Mouse (Mus musculus) G1E (cell line): Measurements from ENCODE around the gene Olfr533. TPM values are rescaled to one million over a fixed set of nuclear protein-coding genes. Genes with fewer than 3 reads are reported as not detected.
"Not testable (repeated sequence)": the region's sequence is repeated elsewhere in the genome, so short reads cannot be mapped to it uniquely, and the experiment has no call there.

Experiments used
- ATAC-seq: 2 replicates; pipeline ENCODE4 v1.8.0; 2016; ENCODE audit warnings: mild to moderate bottlenecking; ENCODE audit not compliant: insufficient number of reproducible peaks, poor library complexity, low FRiP score, severe bottlenecking; ENCODE audit errors: extremely low read depth
- DNase-seq: peaks from one replicate; pipeline ENCODE4 v3.0.0; 2012; ENCODE audit warnings: low spot score
- H3K27me3 ChIP-seq: 2 replicates; pipeline ENCODE4 v1.6.1; 2012; ENCODE audit warnings: mild to moderate bottlenecking, low read length, inconsistent platforms; ENCODE audit not compliant: insufficient read depth
- H3K36me3 ChIP-seq: replicated peaks from 2 replicates; pipeline ENCODE3; 2012; ENCODE audit warnings: mild to moderate bottlenecking, inconsistent platforms
- H3K4me1 ChIP-seq: 2 replicates; pipeline ENCODE4 v1.6.1; 2012; ENCODE audit warnings: low read depth, low read length, inconsistent platforms, mixed read lengths; ENCODE audit not compliant: insufficient read depth
- H3K4me3 ChIP-seq: 2 replicates; pipeline ENCODE4 v1.5.1; 2012; ENCODE audit warnings: low read depth, mild to moderate bottlenecking, inconsistent platforms, low read length, moderate library complexity, mixed read lengths
- H3K9me3 ChIP-seq: replicated peaks from 2 replicates; pipeline ENCODE4 v1.6.1; 2012; ENCODE audit warnings: inconsistent platforms
- CTCF ChIP-seq: IDR thresholded peaks from 2 replicates; pipeline ENCODE4 v1.5.1; 2012; ENCODE audit warnings: low read depth, low read length, inconsistent platforms, mixed read lengths
- GATA1 ChIP-seq: IDR thresholded peaks from 2 replicates; pipeline ENCODE4 v1.6.1; 2012; ENCODE audit warnings: borderline replicate concordance, low read length, inconsistent platforms, mixed read lengths
- GATA2 ChIP-seq: IDR thresholded peaks from 2 replicates; pipeline ENCODE4 v1.6.1; 2012; ENCODE audit warnings: low read depth, low read length, inconsistent platforms, borderline replicate concordance
- POLR2AphosphoS5 ChIP-seq: IDR thresholded peaks from 2 replicates; pipeline ENCODE4 v1.6.1; 2012; ENCODE audit warnings: low read depth, low read length, inconsistent platforms; ENCODE audit not compliant: insufficient replicate concordance
- TAL1 ChIP-seq: conservative IDR thresholded peaks from 2 replicates; pipeline ENCODE4 v1.6.1; 2012; ENCODE audit warnings: low read depth, low read length, inconsistent platforms, mixed read lengths
- polyA plus RNA-seq: library from polyadenylated mRNA; stranded (reverse); fragments of >175 nt; gene quantifications from 2 replicates; pipeline ENCODE4 v1.2.3, GENCODE M21; 2012
- total RNA-seq, 2 experiments: library from RNA; stranded (forward) in 1 of 2; stranded (reverse) in 1 of 2; fragments of 200-1000 nt in 1 of 2; fragments of >200 nt in 1 of 2; fragmentation: Nextera tagmentation in 1 of 2; gene quantifications; 2 replicates each; pipeline ENCODE4 v1.2.3; 2014 to 2017

Gene Olfr533
- total RNA-seq (2014; fragmentation: Nextera tagmentation), result not detected in 2 replicates
- 0.11 TPM in 1 of 2 replicates, not detected in the other for total RNA-seq (2017)
- polyA plus RNA-seq, result not detected in 2 replicates

- not testable (repeated sequence) for H3K9me3 ChIP-seq
Observed at GRCm38 (mm10) chr7:140463070-140463469, at the start of gene Olfr533. Olfr533 (plus strand) TSS chr7:140463370.

DNA sequence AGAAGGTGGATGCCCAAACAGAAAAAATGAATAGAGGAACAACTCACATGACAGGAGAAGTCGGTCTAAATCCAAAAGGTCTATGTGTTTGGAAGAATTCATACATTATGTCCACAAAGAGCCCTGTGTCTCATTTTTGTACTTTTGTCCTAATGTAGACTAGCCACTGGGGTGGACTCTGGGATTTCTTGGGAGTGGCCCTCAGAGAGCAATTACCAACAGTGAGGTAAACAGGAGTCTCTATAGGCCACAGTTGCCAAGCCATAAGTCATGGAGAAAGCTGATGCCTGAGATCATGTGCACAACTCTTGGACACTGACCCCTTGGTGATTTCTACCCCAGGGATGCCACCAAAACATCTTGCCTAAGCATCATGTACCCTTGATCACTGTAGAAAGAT lies 41.6 kb upstream of the Olfr533 start, which contains the start of gene Olfr532:
Gene Olfr532 (minus strand): TSS at position 101 of the 400 bp plus-strand sequence.
- ATAC-seq (no peak), DNase-seq (no peak)
- Histone ChIP-seq H3K4me3 (no peak within 1 kb of the TSS), H3K9me3 (no peaks in the 10 kb centered on the region), H3K36me3 (no peaks in the 10 kb centered on the region), H3K4me1 (no peaks in the 10 kb centered on the region), H3K27me3 (no peaks in the 10 kb centered on the region)
- TF ChIP-seq GATA2 (no peak), CTCF (no peak), TAL1 (no peak), GATA1 (no peak), POLR2AphosphoS5 (no peak)

More at GRCm38 (mm10) chr7:140463070-140463469, at the start of gene Olfr533:
- H3K4me1 ChIP-seq, H3K4me3 ChIP-seq, DNase-seq, H3K36me3 ChIP-seq, H3K27me3 ChIP-seq, ATAC-seq: not testable (repeated sequence)

DNA sequence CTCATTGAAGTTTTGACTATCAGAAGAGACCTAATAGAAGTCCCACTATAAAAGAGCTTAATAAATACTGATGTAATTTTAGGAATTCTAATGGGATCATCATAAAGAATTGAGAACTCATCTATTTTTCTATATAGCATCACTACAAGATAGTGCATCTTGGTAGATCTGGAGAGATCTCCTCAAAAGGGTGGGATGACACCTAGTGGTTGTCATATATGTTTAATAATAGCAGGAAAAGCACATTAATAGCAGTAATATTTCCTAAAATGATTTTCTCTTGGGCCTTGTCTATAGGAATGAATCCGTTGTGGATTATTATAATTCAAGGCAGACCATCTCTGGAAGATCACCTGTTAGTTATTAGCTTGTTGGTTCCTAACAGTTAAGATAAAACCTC lies 20.0 kb upstream of the Olfr533 start:
- no peaks in the 10 kb centered on the region for H3K27me3 ChIP-seq
- H3K9me3 ChIP-seq, result no peaks in the 10 kb centered on the region
- DNase-seq (no peak), ATAC-seq (no peak)
- no peak overlapping the region for H3K4me3 ChIP-seq
- no peaks in the 10 kb centered on the region for H3K36me3 ChIP-seq
- TF ChIP-seq CTCF (no peak), GATA1 (no peak), GATA2 (no peak), TAL1 (no peak), POLR2AphosphoS5 (no peak)
- H3K4me1 ChIP-seq, result no peaks in the 10 kb centered on the region

DNA sequence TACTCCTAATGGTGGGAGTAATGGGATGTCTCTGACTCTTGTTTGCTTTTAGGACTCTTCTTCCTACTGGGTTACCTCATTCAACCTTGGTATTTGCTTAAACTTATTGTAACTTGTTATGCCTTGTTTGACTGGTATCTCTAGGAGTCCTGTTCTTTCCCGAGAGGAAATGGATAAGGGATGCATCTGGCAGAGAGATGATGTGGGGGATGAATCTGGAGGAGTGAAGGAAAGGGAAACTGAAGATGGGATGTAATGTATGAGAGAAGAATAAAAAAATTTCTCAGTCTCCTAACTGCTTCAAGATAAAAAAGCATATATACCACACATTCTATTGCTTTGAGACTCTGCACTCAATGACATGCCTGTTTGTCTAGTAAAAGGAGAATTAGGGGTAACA lies 14.7 kb downstream of the Olfr533 start:
- Histone ChIP-seq H3K9me3 (no peaks in the 10 kb centered on the region), H3K4me3 (no peak overlapping the region), H3K4me1 (no peaks in the 10 kb centered on the region), H3K27me3 (no peaks in the 10 kb centered on the region; the same call in 1 of the 2 replicates), H3K36me3 (no peaks in the 10 kb centered on the region)
- no peak for TF ChIP-seq POLR2AphosphoS5
- no peak for TF ChIP-seq GATA1
- TF ChIP-seq GATA2, result no peak
- no peak for TF ChIP-seq CTCF
- TF ChIP-seq TAL1, result no peak
- DNase-seq (no peak), ATAC-seq (no peak)

GRCm38 (mm10) chr7:140478733-140479132 lies 15.6 kb downstream of the Olfr533 start:
- TF ChIP-seq TAL1 (no peak), GATA2 (no peak), POLR2AphosphoS5 (no peak), CTCF (no peak), GATA1 (no peak)
- Histone ChIP-seq H3K4me3 (no peak overlapping the region), H3K36me3 (no peaks in the 10 kb centered on the region), H3K4me1 (no peaks in the 10 kb centered on the region), H3K27me3 (no peaks in the 10 kb centered on the region; the same call in 1 of the 2 replicates), H3K9me3 (no peaks in the 10 kb centered on the region)
- DNase-seq (no peak), ATAC-seq (no peak)

DNA sequence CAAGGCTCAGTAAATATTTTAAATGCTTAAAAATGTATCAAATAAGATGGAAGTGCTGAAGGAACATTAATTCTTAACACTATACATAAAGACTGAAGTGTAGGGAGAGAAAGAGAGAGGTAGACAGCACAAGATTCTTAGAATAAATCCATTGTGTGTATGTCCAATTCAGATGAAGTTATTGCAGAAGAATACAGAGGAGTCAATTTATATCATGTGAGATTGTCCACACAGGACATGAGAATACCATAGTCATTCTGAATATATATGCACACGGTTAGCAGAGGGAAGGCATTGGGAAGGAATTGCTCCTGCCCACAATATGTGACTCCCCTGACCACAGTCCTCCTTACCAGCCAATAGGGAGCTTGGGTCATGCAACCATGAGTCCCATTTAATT lies 20.7 kb downstream of the Olfr533 start, which contains the start of gene Olfr535:
Gene Olfr535 (plus strand): TSS at position 301 of the 400 bp plus-strand sequence.
- DNase-seq (no peak), ATAC-seq (no peak)
- Histone ChIP-seq H3K4me3 (no peak within 1 kb of the TSS), H3K36me3 (no peaks in the 10 kb centered on the region), H3K4me1 (no peaks in the 10 kb centered on the region), H3K9me3 (no peaks in the 10 kb centered on the region), H3K27me3 (no peaks in the 10 kb centered on the region; the same call in 1 of the 2 replicates)
- TF ChIP-seq GATA2 (no peak), TAL1 (no peak), POLR2AphosphoS5 (no peak), GATA1 (no peak), CTCF (no peak)

DNA sequence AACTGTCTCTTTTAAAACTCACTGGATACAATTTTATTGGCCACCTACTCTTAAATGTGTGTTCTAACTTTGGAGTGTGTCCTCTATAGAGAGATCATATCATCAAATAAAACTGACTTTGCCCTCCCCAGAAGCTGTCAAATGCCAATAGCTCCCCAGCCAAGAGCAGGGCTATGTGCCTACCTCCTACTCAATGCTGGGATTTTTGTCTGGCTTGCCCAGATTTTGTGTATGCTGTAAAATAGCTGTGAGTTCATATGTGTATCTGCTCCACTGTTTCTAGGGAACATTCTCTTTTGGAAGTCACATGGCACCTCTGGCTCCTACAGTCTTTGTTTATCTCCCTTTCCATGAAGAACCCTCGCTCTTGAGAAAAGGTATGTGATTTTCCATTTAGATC lies 25.8 kb downstream of the Olfr533 start:
- DNase-seq (no peak), ATAC-seq (no peak)
- H3K36me3 ChIP-seq, result no peaks in the 10 kb centered on the region
- no peak for TF ChIP-seq TAL1
- no peak for TF ChIP-seq POLR2AphosphoS5
- TF ChIP-seq GATA2, result no peak
- TF ChIP-seq GATA1, result no peak
- no peak for TF ChIP-seq CTCF
- H3K4me1 ChIP-seq, result no peaks in the 10 kb centered on the region
- no peaks in the 10 kb centered on the region for H3K9me3 ChIP-seq
- H3K4me3 ChIP-seq, result no peak overlapping the region
- no peaks in the 10 kb centered on the region for H3K27me3 ChIP-seq
